In genomic region chr15:76998878-76999588, GRCm38 (mm10) we compare ENCODE assay signal across 11 mouse cellular contexts. TPM values are rescaled to one million over a fixed set of nuclear protein-coding genes. Genes with fewer than 3 reads are reported as not detected.
A peak's percentile ranks its signal among the peaks of the same experiment; 100 is the strongest.
DNase-seq lines count a peak whose midpoint lies in the region; ATAC-seq lines count a peak whose summit lies in the region.
"Had no signal": no experiment of that assay in that cellular context is flagged by ENCODE, and none has a peak within 500 bp of the region (broad histone marks: within the 10 kb centered on the region; RNA-seq: fewer than 3 reads in every experiment).

No protein-coding gene starts in this region.

- 37% methylated on average over 21 of the region's 21 CpGs for WGBS in heart, embryonic 15.5 days
- 44% methylated on average over 21 of the region's 21 CpGs for WGBS in neural tube, embryonic 15.5 days

- no peaks in the 10 kb centered on the region for H3K9me3 ChIP-seq in heart, embryonic 15.5 days (replicated peaks)
- no peaks in the 10 kb centered on the region for H3K9me3 ChIP-seq in neural tube, embryonic 15.5 days (replicated peaks)

- DNase-seq in heart, adult 11 months, result peak; percentile 95
- no peak for DNase-seq in heart, adult 8-10 months (ENCODE audit: low spot score)
- peak; percentile 23 for DNase-seq in urinary bladder, postnatal 14 days (ENCODE audit: low spot score)
- no peak for DNase-seq in urinary bladder, postnatal 36 days (ENCODE audit: low spot score in 2 of 2)
- DNase-seq in urinary bladder, postnatal 25 days (ENCODE audit: low spot score), result no peak
- no peak for DNase-seq in cerebellum, adult 9-11 months

- peak overlapping the region; percentile 14; the same call in 1 of the 2 replicates for H3K4me3 ChIP-seq in heart, embryonic 15.5 days
- no peak overlapping the region for H3K4me3 ChIP-seq in neural tube, embryonic 15.5 days (replicated peaks)

- H3K27ac ChIP-seq in heart, embryonic 15.5 days, result peak overlapping the region; percentile 87
- H3K27ac ChIP-seq in neural tube, embryonic 15.5 days (replicated peaks), result no peak overlapping the region

- ATAC-seq in heart, embryonic 15.5 days (replicated peaks; ENCODE audit: insufficient number of reproducible peaks, insufficient read depth, low FRiP score, low read depth), result peak; percentile 82
- no peak for ATAC-seq in neural tube, embryonic 15.5 days (ENCODE audit: low FRiP score)

- no peaks in the 10 kb centered on the region for H3K36me3 ChIP-seq in heart, embryonic 15.5 days
- H3K36me3 ChIP-seq in neural tube, embryonic 15.5 days, result no peaks in the 10 kb centered on the region
- H3K36me3 ChIP-seq: G1E had no signal

- H3K4me2 ChIP-seq in heart, embryonic 15.5 days, result peak overlapping the region; percentile 55
- H3K4me2 ChIP-seq in neural tube, embryonic 15.5 days, result peak overlapping the region; percentile 22

- 0 out of 2 replicates have a peak overlapping the region, but pooled peaks have one; percentile 21 for H3K9ac ChIP-seq in heart, embryonic 15.5 days
- 0 out of 2 replicates have a peak overlapping the region, but pooled peaks have one; percentile 3 for H3K9ac ChIP-seq in neural tube, embryonic 15.5 days (replicated peaks)

- H3K4me1 ChIP-seq in heart, embryonic 15.5 days (replicated peaks), result peaks cover 24% of the 10 kb centered on the region
- peaks cover 4% of the 10 kb centered on the region; the same call in 1 of the 2 replicates for H3K4me1 ChIP-seq in neural tube, embryonic 15.5 days

- no peaks in the 10 kb centered on the region for H3K27me3 ChIP-seq in heart, embryonic 15.5 days
- no peaks in the 10 kb centered on the region for H3K27me3 ChIP-seq in neural tube, embryonic 15.5 days (replicated peaks)

RNA-seq across cellular contexts. Expression of gene Apol6, which starts 45.5 kb away (rescaled TPM):
- 1 to 10 TPM in 2 of 4 experiments, under 1 TPM in 2; 0.49 to 1.5 (median 1.0) TPM for total RNA-seq in heart, adult 8-10 months (2022)
- 0.19 and 0.26 TPM in 2 replicates for polyA plus RNA-seq in heart, embryonic 15.5 days (2015; fragmentation: Nextera tagmentation; extraction: Ambion mirVana)
- polyA plus RNA-seq in neural tube, embryonic 15.5 days (2015; fragmentation: Nextera tagmentation; extraction: Ambion mirVana), result 0.54 TPM in 1 of 2 replicates, not detected in the other
- total RNA-seq: neutrophil, adult 5-6 weeks had no signal
- polyA plus RNA-seq: G1E had no signal

RNA-seq across cellular contexts. Expression of gene 1110038F14Rik, which starts 50.7 kb away (rescaled TPM):
- 10 to 100 TPM; 19.1 to 21.7 (median 20.5) TPM for total RNA-seq in heart, adult 8-10 months (2022)
- polyA plus RNA-seq in heart, embryonic 15.5 days (2015; fragmentation: Nextera tagmentation; extraction: Ambion mirVana), result 39.4 and 42.5 TPM in 2 replicates
- polyA plus RNA-seq in neural tube, embryonic 15.5 days (2015; fragmentation: Nextera tagmentation; extraction: Ambion mirVana), result 43.1 and 50.0 TPM in 2 replicates

RNA-seq across cellular contexts. Expression of gene Mb, which starts 51.4 kb away (rescaled TPM):
- total RNA-seq in heart, adult 8-10 months (2022), result over 10,000 TPM; 20,391 to 21,800 (median 21,272) TPM
- polyA plus RNA-seq in heart, embryonic 15.5 days (2015; fragmentation: Nextera tagmentation; extraction: Ambion mirVana), result 776 and 844 TPM in 2 replicates
- polyA plus RNA-seq in neural tube, embryonic 15.5 days (2015; fragmentation: Nextera tagmentation; extraction: Ambion mirVana), result 1.3 TPM in 2 replicates
- total RNA-seq: G1E; left cerebral cortex, postnatal 10 days; neutrophil, adult 5-6 weeks had no signal
- polyA plus RNA-seq: G1E had no signal

Comparison
In these comparisons a context has a peak if more than half of its experiments do, and no peak if none do; other contexts are left out.
1. DNase-seq: peak in heart, adult 11 months (single experiment) and urinary bladder, postnatal 14 days (single experiment); none in heart, adult 8-10 months (single experiment), urinary bladder, postnatal 36 days (0 of 2), urinary bladder, postnatal 25 days (single experiment) and cerebellum, adult 9-11 months (single experiment).
2. RNA of gene Mb, which starts 51.4 kb away (polyA plus RNA-seq): 776 to 844 TPM in heart, embryonic 15.5 days; 1.3 TPM in neural tube, embryonic 15.5 days; every median in the first group is over 100 times any median in the second.